Mouse (Mus musculus) activated CD4-positive, CD25-positive, alpha-beta regulatory T cell, adult 9 weeks (primary cell): Measurements from ENCODE around the gene Lyplal1. TPM values are rescaled to one million over a fixed set of nuclear protein-coding genes. Genes with fewer than 3 reads are reported as not detected.

ENCODE experiments used
- polyA plus RNA-seq: library from polyadenylated mRNA; unstranded; fragments of 100-300 nt; shearing (Covaris generic); gene quantifications from one replicate; pipeline ENCODE4 v1.2.1, GENCODE M21; 2017

The Lyplal1 gene
- polyA plus RNA-seq: 0.66 TPM

GRCm38 (mm10) chr1:186116701-186117488 is at the start of gene Lyplal1:
Lyplal1 (minus strand) TSS chr1:186117310.

